Mouse (Mus musculus) monocyte, adult 5-6 weeks (primary cell): ENCODE measurements around the gene Nkx6-1. TPM values are rescaled to one million over a fixed set of nuclear protein-coding genes. Genes with fewer than 3 reads are reported as not detected.

Experiments used
- ATAC-seq: fragments of 153-309, 156-312 bp; replicated peaks from 2 replicates; pipeline ENCODE4 v1.8.0; 2017; ENCODE audit warnings: mild to moderate bottlenecking; ENCODE audit not compliant: low TSS enrichment, insufficient number of reproducible peaks, severe bottlenecking, poor library complexity, low FRiP score
- total RNA-seq: library from RNA; stranded (forward); fragments of 200-1000, 200-491, 200-594 nt; gene quantifications from 3 replicates; pipeline ENCODE4 v1.2.3, GENCODE M21; 2017

Gene Nkx6-1
- not detected in 3 replicates for total RNA-seq

- no peak for ATAC-seq
These were observed at the start of gene Nkx6-1 for GRCm38 (mm10) chr5:101664945-101665615. Nkx6-1 (minus strand) TSS chr5:101664996.

GRCm38 (mm10) chr5:101713064-101713613 lies 48.3 kb upstream of the Nkx6-1 start:
- no peak for ATAC-seq

DNA sequence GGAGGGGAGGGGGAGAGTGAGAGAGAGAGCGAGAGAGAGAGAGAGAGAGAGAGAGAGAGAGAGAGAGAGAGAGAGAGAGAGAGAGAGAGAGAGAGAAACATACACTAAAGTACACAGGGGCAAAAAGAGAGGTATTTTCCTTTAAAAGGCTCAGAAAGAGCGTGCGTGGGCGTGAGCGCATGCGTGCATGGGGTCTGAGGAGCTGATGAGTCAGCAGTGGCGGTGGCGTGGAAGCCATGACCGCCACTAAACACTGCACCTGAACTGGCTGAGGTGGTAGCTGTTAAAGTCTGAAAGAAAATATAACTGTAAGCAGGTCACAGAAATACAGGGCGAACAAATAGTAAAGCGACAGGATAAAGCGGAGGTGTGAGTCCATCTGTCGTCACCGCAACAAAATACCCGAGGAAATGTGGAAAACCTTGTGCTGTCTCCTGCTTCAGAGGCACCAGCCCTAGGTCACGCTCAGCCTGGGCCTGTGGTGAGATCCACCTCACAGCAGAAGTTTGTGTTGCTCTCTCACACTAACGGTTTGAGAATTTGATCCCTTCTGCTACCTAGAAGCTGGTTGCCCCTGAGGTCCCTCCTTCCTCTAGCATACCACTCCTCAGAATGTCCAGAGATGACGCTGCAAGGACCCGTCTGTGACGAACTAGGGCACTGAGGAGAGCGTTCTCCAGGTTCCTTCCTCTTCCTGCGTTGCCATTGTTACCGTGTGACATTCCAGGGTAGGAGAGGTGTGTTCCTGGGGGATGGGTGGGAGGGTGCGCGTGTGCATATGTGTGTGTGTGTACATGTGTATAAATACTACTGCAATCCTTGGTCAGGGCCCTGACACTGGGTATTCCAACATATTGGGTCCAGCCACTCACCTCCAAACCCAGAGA lies 38.8 kb upstream of the Nkx6-1 start:
- ATAC-seq = no peak

GRCm38 (mm10) chr5:101702636-101703035 lies 37.8 kb upstream of the Nkx6-1 start:
- ATAC-seq = no peak

DNA sequence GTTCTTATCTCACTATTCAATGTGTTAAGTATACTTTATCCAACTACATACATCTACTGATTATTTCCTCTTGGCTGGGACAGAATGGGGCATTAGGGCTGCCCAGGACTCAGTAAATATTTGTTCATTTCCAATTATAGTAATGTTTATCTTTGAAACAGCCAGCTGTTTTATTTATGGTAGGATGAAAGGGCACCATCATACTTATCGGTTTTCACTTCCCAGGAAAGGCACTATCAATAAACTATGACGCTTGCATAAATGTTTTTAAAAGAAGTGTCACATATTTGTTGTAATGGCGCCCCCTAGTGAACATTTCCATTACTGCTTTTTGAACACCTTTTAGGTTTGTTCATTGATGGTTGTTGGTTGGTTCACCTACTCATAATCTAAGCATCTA lies 35.8 kb upstream of the Nkx6-1 start:
- ATAC-seq = no peak

DNA sequence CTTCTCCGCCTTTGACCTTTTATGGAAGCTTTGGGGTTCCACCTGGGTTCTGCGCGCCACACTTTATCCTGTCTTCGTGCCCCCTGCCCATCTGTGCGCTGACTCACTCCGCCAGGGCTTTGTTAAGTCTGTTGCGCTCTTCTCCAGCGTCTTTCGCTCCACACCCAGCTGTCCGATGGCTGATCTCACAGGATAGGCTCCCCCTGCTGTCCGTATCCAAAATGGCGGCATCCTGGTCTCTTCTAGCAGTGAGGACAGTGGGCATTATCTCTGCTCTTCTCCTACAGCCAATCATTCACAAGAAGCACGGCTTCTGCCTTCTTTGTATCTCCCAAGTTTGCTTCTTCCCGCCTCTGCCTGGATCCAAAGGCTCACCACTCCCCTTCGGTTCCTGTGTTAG lies 23.8 kb upstream of the Nkx6-1 start:
- ATAC-seq = no peak

- no peak for ATAC-seq
These were observed 18.5 kb upstream of the Nkx6-1 start for GRCm38 (mm10) chr5:101683340-101683739.

GRCm38 (mm10) chr5:101680338-101680737 lies 15.5 kb upstream of the Nkx6-1 start:
- ATAC-seq = no peak

GRCm38 (mm10) chr5:101669381-101669780 lies 4.6 kb upstream of the Nkx6-1 start:
- ATAC-seq = no peak

- no peak for ATAC-seq
These were observed 3.7 kb upstream of the Nkx6-1 start for GRCm38 (mm10) chr5:101668475-101668874.

DNA sequence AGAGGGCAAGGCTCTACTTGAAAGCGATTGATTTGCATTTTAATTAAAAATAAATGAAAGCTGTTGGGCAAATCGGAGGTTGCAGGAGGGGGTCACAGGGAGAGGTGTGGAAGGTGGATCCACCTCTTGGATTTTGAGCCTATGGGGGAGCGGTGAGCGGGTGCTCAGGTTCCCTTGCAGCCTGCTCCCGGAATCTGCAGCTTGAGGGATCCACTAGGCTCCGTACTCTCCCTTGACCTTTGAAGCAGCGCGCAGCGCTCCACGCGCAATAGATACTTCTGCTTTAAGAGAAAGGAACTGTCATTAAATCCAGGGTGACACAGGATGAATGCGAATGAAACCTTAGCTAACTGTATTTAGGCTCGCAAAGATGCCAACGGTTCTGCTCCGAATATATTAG lies 3.2 kb upstream of the Nkx6-1 start:
- no peak for ATAC-seq

DNA sequence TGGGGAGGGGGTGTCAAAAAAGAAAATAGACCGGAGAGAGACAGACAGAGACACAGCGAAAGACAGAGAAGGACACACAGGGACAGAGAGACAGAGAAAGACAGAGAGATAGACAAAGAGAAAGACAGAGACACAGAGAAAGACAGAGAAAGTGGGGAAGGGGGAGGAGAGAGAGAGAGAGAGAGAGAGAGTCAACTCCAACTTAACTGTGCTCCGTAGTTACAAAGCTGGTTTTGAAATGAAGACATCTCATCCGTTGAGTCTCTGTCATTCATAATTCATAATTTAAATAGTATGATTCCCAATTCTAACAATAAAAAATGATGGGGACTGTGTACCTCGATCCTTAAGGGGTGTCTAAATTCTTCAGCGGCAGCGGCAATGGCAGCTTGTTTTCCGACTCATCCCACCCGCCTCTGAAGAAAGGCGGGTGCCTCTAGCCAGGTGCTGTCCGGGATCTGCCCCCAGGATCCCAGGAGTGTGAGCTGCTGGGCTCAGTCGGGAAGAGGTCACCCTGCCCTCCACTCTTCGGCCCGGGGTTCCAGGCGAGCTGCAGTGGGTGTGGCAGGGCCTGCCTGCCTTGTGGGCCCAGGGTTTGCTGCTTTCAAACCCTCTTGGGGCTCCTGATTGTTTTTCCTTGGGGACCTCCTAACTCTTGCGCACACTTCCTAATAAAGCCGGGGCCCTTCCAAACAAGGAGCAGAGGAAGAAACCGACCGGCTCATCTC lies 2.6 kb upstream of the Nkx6-1 start:
- ATAC-seq = no peak

- ATAC-seq = no peak
These were observed 1.9 kb upstream of the Nkx6-1 start for GRCm38 (mm10) chr5:101666713-101667112.

- ATAC-seq = no peak
These were observed 1.3 kb upstream of the Nkx6-1 start for GRCm38 (mm10) chr5:101666091-101666490.

DNA sequence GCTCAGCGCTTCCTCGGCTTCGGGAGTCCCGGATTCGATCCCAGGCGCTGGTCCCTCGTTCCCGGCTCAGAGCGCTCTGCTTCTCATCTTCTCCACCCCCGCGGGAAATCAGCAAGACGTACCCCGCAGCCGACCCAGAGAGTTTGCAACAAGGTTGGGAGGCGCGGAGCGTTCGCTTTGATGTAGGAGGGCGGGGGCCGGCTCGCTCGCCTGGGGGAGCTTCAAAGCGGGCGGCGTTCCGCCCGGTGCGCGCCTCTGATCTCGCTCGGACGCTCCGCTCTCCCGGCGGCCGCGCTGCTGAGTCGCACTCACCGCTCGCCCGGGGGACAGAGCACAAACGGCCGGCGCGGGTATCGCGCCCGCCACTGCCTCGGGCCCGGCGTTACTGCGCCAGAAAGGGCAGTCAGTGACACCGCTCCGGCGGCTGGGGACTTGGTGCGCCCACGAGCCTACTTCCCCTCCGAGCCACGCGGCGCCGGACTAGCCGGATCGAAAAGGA lies 324 bp downstream of the Nkx6-1 start:
- no peak for ATAC-seq

GRCm38 (mm10) chr5:101663621-101664422 lies 974 bp downstream of the Nkx6-1 start:
- no peak for ATAC-seq

GRCm38 (mm10) chr5:101663176-101663575 lies 1.6 kb downstream of the Nkx6-1 start:
- ATAC-seq = no peak

- no peak for ATAC-seq
These were observed 2.3 kb downstream of the Nkx6-1 start for GRCm38 (mm10) chr5:101662485-101662884.
